Mouse (Mus musculus) frontal cortex, postnatal 36 days (tissue): Measurements from ENCODE around the gene Bglap3.
"Not testable (repeated sequence)": the region's sequence is repeated elsewhere in the genome, so short reads cannot be mapped to it uniquely, and the experiment has no call there.

Source experiments
- DNase-seq, 2 experiments: peaks; one replicate each; pipeline ENCODE4 v3.0.0; 2022; ENCODE audit warnings: low spot score in 2 of 2

Bglap3 gene

GRCm38 (mm10) chr3:88372643-88373042 lies at the start of gene Bglap3:
Bglap3 (minus strand) TSS chr3:88372743.
- DNase-seq: not testable (repeated sequence)

DNA sequence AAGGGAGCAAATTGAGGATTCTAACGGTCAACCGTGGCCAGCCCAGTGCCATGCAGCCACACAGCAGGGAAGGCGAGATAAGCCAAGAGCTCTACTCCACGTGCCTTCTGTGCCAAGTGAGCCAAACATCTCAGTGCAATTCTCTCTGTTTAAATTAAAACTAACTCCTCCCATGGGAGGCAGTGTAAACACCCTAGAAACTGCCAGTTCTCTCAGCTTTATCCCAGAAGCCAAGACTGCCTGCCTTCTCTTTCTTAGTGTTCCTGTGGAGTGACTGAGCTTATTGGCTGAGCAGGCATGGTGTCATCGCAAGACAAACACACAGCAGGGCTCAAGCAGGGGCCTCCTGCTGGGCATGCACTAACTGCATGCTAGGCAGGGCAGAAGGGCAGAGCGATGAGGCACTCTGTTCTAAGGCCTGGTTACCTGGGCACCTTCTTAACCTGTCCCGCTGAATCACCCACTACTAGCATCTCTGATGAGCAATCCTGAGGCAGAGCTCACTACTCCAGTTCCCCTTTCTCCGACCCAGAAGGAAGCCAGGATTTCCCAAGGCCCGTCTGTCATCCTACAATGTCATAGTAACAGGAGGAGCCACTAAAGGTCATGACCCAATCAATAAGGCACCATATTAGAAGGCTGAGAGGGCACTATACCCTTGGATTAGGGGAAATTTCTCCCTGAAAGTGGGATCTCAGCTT lies 49.6 kb upstream of the Bglap3 start:
- DNase-seq: peak; percentile 31 to 44

GRCm38 (mm10) chr3:88420771-88421170 lies 48.2 kb upstream of the Bglap3 start:
- DNase-seq: no peak

DNA sequence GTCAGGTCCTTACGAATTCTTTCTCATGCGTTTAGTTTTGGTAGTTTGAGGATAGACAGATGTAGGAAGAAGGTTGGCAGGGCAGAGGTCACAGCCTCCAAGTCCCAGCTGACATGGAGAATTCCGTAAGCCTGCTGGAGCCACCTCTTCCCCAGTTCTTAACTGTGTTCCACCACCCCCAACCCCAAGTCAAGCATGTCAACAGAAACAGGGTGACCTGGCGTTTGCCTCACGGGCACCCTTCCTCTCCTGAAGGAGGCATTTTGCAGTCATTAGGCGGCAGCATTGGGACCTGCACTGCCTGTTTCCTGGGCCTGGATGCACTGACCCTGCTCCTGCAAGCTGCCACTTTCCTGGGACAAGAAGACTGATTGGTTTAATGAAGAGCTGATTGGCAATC lies 45.5 kb upstream of the Bglap3 start:
- DNase-seq: no peak

- DNase-seq: no peak
Observed at GRCm38 (mm10) chr3:88415668-88416067, 43.1 kb upstream of the Bglap3 start.

- DNase-seq: no peak
Observed at GRCm38 (mm10) chr3:88412636-88413035, 40.1 kb upstream of the Bglap3 start.

DNA sequence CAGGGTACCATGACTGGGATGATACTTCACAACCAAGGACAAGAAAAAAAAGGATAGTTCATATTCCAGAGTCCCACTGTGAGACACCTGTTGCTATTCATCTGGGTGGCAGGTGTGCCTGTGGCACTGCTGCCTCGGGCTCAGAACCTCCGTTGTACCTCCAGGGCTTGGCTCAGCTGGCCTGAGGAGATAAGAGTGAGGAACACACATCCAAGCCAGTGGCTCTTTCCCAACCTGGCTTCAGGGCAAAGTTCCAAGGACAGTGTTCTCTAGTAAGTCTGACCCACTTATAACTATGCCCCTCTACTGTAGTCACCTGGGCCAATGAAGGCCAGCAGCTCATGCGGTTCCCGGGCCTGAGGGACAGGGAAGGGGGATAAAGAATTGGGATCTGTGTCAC lies 39.1 kb upstream of the Bglap3 start:
- no peak for DNase-seq

GRCm38 (mm10) chr3:88410645-88411031 lies 38.1 kb upstream of the Bglap3 start:
- DNase-seq: no peak

- peak; percentile 89 to 93 for DNase-seq
Observed at GRCm38 (mm10) chr3:88409741-88410644, 37.5 kb upstream of the Bglap3 start, which contains the start of gene Pmf1. Pmf1 (minus strand) TSS chr3:88410331.

GRCm38 (mm10) chr3:88408953-88409352 lies 36.4 kb upstream of the Bglap3 start:
- no peak for DNase-seq

DNA sequence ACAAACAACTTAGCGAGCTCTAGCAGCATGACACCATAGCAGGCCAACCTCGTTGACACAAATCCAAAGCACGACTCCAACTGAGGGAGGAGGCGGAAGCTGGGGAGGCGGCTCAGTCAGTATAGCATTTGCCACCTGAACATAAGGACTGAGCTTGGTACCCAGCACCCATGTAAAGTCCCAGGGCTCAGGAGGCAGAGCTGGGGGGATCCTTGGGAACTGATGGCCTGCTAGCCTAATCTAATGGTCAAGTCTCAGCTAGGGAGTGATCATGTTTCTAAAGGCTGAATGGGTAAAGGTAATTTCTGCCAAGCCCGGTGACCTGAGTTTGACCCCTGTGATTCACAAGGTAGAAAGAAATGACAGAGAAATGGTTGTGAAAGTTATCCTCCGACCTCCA lies 35.0 kb upstream of the Bglap3 start:
- no peak for DNase-seq

DNA sequence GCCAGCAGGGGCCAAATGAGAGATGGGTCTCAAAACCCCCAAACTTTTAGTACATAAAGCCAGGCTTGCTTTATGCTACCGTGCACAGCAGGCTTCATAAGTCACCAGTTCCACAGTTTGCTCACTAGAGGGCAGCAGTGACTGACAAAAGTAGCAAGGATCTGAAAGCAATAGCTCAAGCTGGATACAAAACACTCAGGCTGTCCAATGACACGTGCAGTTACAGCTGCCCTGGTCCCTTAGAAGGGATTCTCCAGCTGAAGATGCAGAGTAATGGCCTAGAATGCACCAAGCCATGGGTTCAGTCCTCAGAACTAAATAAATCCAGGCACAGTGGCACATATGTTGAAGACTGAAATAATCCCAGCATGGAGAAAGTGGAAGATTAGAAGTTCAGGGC lies 34.5 kb upstream of the Bglap3 start:
- DNase-seq: peak; percentile 56 to 77

DNA sequence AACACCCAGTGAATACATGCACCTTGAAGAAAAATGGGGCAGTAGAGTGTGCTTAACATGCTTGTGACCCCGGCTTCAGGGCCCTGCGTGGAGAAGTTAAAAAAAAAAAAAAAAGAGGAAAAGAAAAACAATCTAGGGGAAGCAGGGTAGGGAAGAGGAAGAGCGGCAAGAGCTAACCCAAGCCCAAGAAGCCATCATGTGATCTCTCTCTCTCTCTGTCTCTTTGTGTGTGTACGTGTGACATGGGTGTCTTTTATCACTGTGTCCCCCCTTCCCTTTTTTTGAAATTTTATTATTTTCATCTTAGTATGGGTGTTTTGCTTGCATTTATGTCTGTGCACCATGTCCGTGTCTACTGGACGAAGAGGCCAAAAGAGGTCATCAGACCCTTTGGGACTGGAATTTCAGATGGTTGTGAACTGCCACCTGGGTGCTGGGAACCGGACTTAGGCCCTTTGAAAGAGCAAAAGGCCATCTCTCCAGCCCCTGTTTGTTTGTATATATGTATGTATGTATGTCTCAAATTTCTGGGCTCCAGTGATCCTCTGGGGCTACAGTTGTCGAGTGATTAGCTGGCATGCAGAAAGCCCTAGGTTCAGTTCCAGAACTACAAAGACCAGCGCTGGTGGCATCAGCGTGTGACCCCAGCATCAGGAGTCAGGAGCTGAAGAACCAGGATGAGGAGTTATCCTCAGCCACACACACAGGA lies 31.1 kb upstream of the Bglap3 start:
- DNase-seq: no peak

DNA sequence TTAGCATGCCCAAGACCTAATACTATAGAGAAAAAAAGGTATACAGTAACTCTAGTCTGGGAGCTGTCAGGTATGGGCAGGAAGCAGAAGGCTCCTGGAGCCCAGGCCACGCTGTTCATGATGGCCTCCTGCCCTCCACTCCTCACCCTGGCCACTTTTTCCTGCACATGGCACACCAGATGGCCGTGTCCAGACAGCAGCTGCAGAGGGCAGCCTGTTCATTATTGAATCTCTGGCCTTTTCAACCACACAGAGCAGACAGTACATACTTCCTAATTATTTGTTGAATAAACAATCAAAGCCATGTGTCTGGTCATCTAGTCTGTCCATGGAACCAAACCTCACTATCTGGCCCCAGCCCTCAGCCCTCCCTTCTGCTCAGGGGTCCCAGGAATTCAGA lies 26.1 kb upstream of the Bglap3 start:
- DNase-seq: no peak

DNA sequence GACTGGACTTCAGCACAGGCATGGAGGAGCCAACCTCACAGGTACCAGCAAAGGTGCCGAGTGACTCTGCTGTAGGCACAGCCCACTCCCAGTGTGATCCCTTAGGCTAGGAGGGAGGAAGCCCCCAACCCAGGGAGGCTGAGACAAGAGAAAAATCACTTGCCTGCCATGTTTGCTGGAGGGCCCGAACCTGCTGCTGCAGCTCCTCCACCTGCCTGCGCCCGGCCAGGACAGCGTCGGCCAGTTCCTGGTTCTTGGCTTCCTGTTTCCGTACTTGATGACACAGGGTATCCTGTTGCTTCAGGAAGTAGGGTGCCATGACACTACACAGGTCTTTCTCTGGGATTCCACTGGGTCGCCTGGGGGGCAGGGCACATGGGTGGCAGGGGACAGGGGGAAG lies 23.2 kb upstream of the Bglap3 start:
- no peak for DNase-seq

DNA sequence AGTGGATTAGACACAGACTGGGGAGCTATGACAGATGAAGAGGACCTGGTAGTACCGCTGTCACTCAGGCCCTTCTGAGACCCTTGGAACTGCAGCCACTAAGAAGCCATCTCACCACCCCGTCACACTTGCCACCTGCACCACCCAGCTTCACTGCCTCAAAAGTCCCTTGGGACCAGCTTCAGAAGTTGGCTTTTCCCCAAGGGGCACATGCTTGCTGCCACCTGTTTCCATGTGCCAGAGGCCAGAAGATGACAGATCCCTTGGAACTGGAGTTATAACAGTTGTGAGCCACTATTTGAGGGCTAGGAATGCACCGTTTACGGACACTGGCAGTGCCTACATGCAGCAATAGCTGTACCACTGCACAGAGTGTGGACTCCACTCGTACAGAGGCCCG lies 22.7 kb upstream of the Bglap3 start:
- no peak for DNase-seq

DNA sequence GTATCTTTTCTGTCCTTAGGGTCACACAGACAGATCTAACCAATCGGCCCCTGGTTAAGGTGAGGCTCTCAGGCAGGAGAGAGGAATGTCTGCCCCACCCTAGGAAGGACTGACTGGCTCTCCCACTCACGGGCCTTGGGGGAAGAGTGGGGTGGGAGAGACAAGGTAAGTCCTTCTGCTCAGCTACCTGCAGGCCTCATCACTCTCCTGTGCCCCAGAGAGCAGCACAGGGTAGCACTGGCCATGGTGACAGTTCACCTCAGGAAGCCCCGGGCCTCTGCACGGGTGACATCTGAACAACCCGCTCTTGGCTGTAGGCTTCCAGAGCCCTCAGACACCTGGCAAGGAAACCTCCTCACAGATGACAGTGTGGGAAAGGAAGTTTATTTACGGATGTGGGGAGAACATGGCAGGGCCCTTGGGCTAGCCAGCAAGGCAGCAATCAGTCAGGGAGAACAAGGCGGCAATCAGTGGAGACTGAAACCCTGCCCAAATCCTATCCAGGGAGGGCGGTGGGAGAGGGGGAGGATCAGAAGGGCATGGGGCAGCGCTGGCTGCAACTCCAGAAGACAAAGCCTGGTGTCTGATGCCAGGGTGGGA lies 21.3 kb upstream of the Bglap3 start:
- DNase-seq: no peak

- no peak for DNase-seq
Observed at GRCm38 (mm10) chr3:88384364-88384763, 11.8 kb upstream of the Bglap3 start, which contains the start of gene Bglap. Bglap (minus strand) TSS chr3:88384464.

- DNase-seq: not testable (repeated sequence)
Observed at GRCm38 (mm10) chr3:88382383-88382782, 9.8 kb upstream of the Bglap3 start.

DNA sequence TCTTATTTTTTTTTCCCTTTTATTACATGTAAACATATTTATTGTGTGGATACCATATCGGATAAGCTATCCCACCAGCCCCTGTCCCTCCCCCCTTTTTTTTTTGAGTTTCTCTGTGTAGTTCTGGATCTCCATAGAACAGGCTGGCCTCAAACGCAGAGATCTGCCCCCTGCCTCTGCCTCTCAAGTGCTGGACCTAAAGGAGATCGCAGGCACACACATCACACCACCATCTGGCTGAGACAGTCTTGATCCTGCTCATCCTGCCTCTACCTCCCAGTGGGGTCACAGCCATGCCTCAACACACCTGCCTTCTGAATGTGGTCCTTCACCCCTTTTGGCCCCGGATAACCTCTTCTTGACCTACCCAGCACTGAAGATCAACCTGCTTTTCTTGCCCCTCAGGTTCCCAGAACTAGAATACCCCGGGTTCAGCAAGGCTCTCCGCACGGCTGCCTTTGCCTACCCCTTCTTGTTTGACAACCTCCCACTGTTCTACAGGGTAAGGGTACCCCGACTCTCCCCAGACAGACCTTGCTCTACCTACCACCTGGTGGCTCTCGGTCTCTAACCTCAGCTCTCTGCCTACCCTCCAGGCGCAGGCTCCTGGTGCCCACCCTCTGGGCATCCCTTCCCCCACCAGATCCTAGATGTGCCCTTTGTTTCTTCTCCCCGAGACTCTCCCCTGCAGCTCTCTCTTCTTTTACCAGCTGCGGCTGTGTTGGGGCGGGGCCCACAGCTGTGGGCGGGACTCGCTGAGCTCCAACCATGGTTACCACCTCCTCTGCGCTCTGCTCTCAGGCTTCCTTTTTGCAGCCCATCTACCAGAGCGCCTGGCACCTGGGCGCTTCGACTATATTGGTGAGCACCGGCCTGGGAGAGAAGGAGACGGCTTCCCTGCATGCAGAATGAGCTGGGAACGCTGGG lies 9.1 kb upstream of the Bglap3 start:
- peak in 1 of 2 experiments; percentile 37 for DNase-seq

DNA sequence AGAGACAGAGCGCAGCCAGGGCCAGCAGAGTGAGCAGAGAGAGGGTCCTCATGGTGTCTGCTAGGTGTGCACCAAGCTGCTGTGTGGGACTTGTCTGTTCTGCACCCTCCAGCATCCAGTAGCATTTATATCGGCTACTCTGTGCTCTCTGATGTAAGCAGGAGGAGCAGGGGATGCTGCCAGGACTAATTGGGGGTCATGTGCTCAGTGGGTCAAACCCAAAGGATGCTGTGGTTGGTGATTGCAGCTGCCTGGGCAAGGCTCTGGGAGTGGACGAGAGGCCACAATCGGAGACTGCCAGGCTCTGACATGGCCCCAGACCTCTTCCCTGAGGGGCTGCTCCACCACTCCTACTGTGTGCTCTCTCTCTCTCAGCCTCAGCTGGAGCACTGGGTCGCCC lies 6.1 kb upstream of the Bglap3 start, which contains the start of gene Bglap2:
Gene Bglap2, minus strand, starts transcription at position 101 of the 400 bp plus-strand sequence.
- DNase-seq: not testable (repeated sequence)
